Mouse (Mus musculus): ENCODE measurements at regions not wholly inside any gene's neighbourhood (a gene's known extent, or its start where the extent isn't known, plus 50 kb on each side); places are given as distances from the start of the nearest gene placed in this dataset.

- no peak for DNase-seq (ENCODE audit: low spot score)
Observed at GRCm38 (mm10) chr11:65495034-65495433, 225.2 kb upstream of the Myocd start.

- DNase-seq (ENCODE audit: low spot score) = no peak
Observed at GRCm38 (mm10) chr11:65490426-65490825, 220.6 kb upstream of the Myocd start.

GRCm38 (mm10) chr11:65475821-65476540, 206.2 kb upstream of the Myocd start:
- DNase-seq (ENCODE audit: low spot score) = no peak

- DNase-seq (ENCODE audit: low spot score) = peak; percentile 5
Observed at GRCm38 (mm10) chr11:65475302-65475701, 205.5 kb upstream of the Myocd start.

- no peak for DNase-seq (ENCODE audit: low spot score)
Observed at GRCm38 (mm10) chr11:65469762-65470741, 200.3 kb upstream of the Myocd start.

GRCm38 (mm10) chr11:65461044-65461443, 191.3 kb upstream of the Myocd start:
- no peak for DNase-seq (ENCODE audit: low spot score)

- no peak for DNase-seq (ENCODE audit: low spot score)
Observed at GRCm38 (mm10) chr11:65448436-65448835, 178.6 kb upstream of the Myocd start.

GRCm38 (mm10) chr11:65443466-65444024, 173.8 kb upstream of the Myocd start:
- no peak for DNase-seq (ENCODE audit: low spot score)

- DNase-seq (ENCODE audit: low spot score) = no peak
Observed at GRCm38 (mm10) chr11:65435699-65436161, 165.9 kb upstream of the Myocd start.

- no peak for DNase-seq (ENCODE audit: low spot score)
Observed at GRCm38 (mm10) chr11:65421889-65422288, 152.1 kb upstream of the Myocd start.

- no peak for DNase-seq (ENCODE audit: low spot score)
Observed at GRCm38 (mm10) chr11:65408621-65409020, 138.8 kb upstream of the Myocd start.

- DNase-seq (ENCODE audit: low spot score) = no peak
Observed at GRCm38 (mm10) chr11:65402460-65403154, 132.8 kb upstream of the Myocd start.

- DNase-seq (ENCODE audit: low spot score) = no peak
Observed at GRCm38 (mm10) chr11:65389238-65389637, 119.4 kb upstream of the Myocd start.

- no peak for DNase-seq (ENCODE audit: low spot score)
Observed at GRCm38 (mm10) chr11:65386291-65387061, 116.7 kb upstream of the Myocd start.

- no peak for DNase-seq (ENCODE audit: low spot score)
Observed at GRCm38 (mm10) chr11:65375361-65375760, 105.6 kb upstream of the Myocd start.

- no peak for DNase-seq (ENCODE audit: low spot score)
Observed at GRCm38 (mm10) chr11:65373136-65373535, 103.3 kb upstream of the Myocd start.

- DNase-seq (ENCODE audit: low spot score) = no peak
Observed at GRCm38 (mm10) chr11:65372309-65372811, 102.6 kb upstream of the Myocd start.

GRCm38 (mm10) chr11:65367825-65368224, 98.0 kb upstream of the Myocd start:
- no peak for DNase-seq (ENCODE audit: low spot score)

GRCm38 (mm10) chr11:65366677-65367370, 97.0 kb upstream of the Myocd start:
- no peak for DNase-seq (ENCODE audit: low spot score)
